Mouse (Mus musculus) CD8-positive naive resting alpha-beta T cell, adult 2 months (primary cell): ENCODE results near the gene Diaph2.
A peak's percentile ranks its signal among the peaks of the same experiment; 100 is the strongest.
"Not testable (repeated sequence)": the region's sequence is repeated elsewhere in the genome, so short reads cannot be mapped to it uniquely, and the experiment has no call there.

Experiments
- DNase-seq, 2 experiments: peaks; one replicate each; pipeline ENCODE4 v3.0.0; 2022; ENCODE audit warnings: low read depth in 2 of 2, low spot score in 2 of 2

Gene Diaph2

DNA sequence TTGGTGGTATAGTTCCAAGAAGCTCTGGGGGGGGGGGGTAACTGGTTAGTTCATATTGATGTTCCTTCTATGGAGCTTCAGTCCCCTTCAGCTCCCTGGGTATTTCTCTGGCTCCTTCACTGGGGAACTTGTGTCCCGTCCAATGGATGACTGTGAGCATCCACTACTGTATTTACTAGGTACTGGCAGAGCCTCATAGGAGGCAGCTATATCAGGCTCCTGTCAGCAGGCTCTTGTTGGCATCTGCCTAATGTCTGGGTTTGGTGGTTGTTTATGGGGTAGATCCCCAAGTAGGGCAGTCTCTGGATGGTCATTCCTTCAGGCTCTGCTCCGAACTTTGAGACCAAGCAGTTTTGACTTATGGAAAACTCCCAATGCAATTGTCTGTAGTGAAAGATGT is 50.4 kb downstream of the Diaph2 start:
- not testable (repeated sequence) for DNase-seq

DNA sequence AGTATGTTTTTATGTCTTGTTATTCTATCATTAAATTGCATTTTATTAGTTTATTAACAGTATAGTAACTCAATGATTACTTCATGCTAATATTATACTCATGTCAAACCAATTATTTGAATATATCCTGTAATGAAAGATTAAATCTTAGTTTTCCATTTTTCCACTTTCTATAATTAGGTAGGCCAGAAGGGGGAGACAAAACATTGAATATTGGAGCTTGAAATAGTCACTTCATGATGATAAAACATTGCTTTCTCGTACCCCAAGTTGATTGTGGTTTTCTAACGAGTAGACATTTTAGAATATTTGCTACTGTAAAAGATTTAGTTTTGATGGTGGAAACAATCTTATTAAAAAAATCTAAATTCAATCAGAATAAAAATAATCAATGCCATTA is 82.4 kb downstream of the Diaph2 start:
- DNase-seq = no peak

DNA sequence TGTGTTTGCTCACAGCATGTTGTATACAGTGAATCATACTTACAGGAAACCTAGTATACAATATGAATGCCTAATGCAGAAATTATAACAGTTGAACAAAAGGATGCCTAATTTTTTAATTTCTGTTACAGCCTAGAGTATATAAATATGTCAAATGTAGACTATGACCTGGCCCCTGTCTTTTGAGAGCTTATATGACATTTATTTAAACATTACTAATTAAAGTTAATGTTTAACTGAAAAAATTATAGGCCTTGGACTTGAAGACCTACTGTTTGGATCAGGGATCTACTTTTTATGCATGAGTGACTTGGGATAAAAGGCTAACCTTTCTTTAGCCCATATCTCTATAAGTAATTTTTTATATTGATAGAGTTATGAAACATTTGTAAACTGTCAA is 84.3 kb downstream of the Diaph2 start:
- DNase-seq = no peak

DNA sequence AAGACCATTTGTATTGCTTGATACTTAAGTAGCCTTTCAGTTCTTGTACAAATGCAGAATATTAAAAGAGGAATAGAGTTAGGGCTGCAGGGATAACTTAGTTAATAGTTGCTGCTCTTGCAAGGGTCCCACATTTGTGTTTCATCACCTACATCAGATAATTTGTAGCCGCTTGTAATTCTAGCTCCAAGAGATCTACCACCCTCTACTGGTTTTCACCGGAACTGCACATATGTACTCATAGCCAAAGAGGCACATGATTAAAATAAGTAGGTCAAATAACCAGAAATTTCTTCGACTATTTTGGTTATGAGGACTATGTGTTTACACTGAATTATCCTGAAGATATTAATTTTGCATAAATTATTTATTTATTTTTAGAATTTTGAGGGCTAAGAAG is 134.9 kb downstream of the Diaph2 start:
- peak; percentile 1 to 24 for DNase-seq

DNA sequence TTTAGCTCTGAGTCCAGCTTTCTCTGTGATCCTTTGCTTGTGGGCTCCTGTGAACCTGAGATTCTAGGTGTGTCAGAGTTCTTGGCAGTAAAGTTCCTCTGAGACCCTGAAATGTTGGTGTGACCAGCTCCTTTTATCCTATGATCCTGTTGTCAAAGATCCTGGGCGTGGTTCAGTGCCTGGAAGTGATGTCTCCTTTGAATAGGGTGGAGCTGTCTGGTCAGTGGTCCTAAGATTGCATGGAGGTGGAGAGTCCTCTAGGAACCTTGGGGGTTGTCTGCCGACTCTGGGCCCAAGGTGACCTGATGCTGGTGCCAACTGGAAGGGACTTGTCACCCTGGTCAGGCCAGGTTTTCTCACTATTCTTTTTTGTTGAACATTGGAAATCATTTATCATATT is 176.3 kb downstream of the Diaph2 start:
- DNase-seq = no peak

DNA sequence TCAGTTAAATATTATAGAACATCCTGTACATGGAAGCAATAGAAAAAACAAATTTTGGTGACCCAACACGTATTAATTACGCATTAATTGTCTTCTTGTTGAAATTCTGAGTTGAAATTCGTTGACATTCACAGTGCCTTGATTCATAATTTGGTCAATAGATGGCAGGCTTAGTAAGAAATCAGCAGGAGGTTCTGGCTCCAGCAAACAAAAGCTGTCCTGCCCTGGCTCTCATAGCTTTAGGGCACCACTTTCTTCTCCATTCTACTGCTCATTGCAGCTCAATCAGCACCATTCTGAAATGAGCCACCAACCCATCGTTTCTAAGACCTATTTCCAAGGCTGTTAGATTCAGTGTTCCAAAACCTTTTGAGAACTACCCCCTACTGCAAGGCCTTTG is 225.3 kb downstream of the Diaph2 start:
- DNase-seq = no peak

DNA sequence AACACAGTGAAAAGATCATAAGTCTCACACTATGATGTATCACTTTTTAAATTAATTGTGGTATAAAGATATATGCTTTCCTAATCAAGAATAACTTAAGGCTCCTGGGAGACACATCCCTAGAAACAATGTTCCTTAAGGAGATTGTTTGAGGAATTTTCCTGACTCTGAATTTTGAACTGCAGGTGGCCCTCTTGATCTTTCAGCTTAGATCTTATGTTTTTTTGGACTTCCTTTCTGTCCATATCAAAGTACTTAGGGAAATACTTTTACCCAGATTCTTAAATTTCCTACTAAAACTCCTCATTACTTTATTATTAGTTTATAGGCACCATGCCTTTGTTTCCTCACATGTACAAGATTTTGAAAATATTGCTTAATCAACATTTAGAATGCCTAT is 258.7 kb downstream of the Diaph2 start:
- no peak for DNase-seq

DNA sequence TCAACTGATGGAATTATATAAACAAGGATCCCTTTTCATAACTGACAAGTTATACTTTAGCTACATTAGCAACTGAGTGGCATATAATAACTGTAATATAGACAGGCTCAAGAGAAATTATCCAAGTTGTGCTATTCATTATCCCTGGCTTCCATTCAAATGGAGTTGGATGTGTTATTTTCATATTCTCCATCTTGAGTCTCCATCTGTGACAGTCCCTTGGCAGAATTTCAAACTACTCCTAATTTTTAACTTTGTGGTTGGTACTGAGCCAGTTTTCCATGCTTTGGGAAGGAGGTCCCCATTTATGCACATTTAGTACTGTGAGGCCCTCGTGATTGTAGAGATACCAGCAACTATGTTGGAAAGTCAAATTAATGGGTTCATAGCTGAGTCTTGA is 270.2 kb downstream of the Diaph2 start:
- DNase-seq = no peak

DNA sequence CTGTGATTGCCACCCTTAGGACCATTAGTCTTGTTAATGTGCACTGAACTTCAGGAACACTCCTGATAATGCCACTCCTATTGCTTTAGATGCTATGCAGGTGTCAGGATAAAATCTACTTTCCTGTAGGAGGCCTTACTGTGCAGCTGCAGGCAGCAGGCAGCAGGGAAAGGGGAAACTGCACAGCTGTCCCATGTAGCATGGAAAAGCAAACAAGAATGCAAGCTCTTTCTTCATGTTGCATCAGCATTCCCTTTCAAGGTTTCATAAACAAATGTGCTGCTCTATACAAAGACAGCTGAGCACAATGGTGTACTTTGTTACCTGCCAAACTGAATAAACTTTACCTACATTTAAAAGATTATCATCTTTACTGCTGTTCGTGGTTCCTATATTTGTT is 295.0 kb downstream of the Diaph2 start:
- DNase-seq = no peak

DNA sequence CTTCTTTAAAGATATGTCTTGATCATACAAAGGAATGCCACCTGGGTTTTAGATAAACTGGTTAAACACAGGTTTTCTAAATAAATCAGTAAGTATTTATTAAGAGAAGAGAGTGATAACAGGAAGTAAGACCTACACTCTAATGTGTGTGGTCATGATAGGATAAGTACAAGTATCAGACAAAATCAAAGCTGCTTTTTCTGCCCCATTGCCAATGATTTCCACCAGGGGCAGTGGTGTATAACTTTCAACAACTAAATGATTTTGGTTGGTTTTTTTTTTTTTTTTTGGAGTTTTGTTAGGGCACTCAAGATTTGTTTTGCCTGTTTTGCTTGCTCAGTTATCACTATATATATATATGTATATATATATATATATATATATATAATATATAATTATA is 399.7 kb downstream of the Diaph2 start:
- no peak for DNase-seq

DNA sequence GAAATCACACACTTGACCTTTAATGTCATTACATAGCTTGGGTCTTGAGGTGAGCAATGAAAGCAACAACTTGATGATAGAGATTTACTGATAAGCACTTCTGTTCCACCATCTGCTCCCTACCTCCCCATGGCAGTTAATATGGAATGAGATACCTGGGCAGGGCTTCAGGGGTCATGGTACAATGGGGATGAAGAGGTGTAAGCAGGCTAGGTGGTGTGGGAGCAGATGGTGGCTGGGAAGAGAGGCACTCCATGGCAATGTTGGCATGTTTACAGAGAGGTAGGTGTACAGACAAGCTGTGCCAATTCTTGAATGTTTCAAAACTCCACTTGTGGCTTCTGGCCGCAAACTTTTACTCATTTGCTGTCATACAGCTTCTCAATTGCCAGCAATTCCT is 402.6 kb downstream of the Diaph2 start:
- no peak for DNase-seq

DNA sequence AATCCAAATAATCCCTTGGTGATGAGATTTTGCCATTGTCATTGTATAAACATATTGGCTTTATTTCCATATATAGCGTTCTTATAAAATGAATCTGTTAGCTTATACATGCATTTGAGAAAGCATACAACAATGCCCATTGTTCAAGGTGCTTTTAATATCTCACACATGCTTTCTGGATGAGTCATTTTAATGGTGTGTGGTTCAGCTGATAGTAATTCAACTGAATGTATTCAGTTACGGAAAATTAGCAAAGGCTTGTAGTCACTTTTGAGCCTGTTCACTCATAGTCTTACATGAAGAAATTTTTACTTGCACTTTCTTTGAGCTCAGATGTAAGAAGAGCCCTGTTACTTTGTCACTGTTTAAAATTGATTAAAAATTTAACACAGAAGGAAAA is 423.6 kb downstream of the Diaph2 start:
- no peak for DNase-seq

DNA sequence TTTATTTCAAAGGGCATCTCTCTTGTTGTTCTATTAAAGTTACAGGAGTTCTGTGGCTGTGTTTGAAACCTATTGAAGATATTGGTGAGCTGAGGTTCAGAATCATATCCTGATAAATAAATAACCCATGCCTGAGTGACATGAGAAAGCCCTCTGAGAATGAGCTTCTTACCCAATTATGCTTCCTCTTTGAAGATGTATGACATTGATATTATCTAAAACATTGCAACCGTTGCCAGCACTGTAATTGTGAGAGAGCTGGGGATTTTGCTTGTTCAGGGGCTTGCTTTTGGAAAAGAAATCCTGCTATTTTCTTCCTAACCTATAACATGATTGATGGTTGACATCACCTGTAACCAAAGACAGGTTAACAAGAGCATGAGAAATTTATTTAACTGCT is 438.3 kb downstream of the Diaph2 start:
- DNase-seq = no peak

DNA sequence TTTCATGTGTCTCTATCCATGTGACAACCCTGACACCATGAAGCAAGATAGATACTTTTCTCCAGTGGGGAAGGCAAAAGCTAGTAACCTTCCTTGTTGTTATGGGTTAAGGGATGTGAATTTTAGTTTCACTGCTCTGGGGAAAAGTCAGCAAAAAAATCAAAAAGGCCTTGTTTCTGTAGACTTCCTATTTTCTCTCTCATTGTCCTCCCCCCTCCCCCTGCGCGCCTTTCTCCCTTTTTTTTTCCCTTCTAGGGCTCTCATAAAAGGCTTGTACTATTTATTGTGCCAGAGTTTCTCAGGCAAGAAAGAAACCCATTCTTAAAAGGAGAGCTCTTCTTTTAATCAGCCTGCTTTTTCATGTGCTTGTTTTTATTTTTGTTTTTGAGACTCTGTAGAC is 438.9 kb downstream of the Diaph2 start:
- DNase-seq = no peak

DNA sequence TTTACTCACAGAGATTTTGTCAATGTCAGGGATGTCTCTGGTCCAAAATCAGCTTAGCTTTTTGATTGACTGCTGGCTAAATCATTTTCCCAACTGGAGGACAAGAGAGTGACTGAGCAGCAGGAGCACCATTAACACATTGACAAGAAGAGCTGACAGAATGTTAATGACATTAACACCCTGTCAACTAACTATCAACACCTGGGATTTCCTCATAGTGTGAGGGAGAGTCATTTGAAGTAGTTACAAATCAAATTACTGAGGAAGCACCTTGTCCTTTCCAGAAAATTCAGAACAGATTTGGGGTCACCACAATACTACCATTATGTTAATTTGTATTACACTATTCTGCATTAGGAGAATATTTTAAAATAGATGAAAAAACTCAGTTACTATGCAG is 439.7 kb downstream of the Diaph2 start:
- no peak for DNase-seq

DNA sequence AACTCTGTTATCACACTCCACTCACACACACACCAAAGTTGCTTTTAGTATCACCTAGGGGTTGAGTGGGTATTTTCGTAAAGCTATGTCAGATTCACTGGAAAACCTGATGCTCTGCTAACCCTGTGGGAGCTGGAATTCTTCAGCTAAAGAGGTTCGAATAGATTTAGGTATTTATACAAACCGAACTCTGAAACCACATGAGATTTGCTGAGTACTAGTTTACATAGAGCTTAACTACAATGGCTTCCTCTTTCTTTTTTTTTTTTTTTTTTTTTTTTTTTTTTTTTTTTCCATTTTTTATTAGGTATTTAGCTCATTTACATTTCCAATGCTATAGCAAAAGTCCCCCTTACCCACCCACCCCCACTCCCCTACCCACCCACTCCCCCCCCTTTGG is 447.9 kb downstream of the Diaph2 start:
- DNase-seq = not testable (repeated sequence)

DNA sequence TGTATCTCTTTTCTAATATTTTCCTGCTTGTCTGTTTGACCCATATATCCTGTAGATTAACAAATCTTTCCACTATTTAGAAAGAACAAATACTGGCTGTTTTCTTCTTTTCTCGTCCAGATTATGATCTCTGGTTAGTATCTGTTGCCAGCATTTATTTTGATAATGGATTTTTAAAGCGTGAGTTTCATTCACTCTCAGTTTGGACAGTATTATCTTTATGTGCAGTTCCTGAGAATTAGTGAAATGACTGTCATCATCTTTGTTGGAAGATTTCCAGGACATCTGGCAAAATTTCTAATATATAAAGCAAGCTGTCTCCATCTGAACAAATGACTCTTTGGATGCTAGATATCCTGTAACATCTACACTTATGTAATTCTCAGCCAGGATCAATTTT is 455.7 kb downstream of the Diaph2 start:
- no peak for DNase-seq

DNA sequence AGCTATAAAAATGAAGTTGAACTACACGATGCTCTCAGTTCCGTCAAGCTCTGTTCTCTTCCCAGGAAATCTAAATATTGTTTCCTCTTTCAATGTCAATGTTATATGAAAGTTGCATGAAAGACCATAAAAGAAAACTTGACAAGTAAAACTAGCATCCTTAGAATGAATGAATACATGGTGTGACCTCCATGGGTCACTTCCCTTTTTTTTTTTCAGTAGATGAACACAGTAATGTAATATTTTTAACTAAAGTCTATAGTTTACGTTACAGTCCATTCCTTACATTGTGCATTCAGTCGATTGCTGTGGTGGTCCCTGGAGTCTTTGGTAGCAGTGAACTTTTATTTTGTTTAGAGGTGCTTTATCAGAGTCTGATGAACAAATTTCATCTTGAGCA is 462.7 kb downstream of the Diaph2 start:
- DNase-seq = no peak

DNA sequence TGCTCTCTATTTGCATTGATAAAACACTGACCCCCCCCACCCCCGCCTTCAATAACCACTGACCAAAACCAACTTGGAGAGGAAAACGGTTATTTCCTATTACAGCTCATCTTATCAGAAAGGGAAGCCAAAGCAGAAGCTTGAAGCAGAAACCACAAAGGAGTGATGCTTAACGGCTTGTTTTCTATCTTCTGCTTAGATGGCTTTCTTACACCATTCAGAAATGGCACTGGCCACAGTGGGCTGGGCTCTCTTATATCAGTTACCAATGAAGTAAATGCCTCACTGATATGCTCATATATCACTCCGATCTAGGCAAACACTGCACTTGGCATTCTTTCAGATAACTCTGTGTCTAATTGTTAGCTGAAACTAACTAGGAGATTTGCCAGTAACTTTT is 463.2 kb downstream of the Diaph2 start:
- no peak for DNase-seq

DNA sequence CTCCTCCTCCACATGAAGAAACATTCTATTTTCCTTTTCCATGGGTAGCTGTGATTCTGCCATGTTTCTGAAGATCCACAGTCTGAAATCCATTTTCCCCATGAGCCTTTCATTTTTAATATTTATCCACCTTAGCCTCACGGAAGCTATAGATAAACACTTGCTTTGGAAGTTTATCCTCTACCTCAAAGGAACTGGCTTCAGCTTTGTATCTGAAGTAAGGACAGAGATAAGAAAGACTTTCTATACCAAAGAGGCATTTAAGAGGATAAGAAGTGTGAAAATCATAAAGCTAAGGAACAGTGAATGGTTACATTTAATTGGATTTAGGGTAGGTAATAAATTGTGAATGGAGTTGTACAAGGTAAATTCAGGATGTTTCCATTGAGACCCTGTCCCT is 480.5 kb downstream of the Diaph2 start:
- no peak for DNase-seq

DNA sequence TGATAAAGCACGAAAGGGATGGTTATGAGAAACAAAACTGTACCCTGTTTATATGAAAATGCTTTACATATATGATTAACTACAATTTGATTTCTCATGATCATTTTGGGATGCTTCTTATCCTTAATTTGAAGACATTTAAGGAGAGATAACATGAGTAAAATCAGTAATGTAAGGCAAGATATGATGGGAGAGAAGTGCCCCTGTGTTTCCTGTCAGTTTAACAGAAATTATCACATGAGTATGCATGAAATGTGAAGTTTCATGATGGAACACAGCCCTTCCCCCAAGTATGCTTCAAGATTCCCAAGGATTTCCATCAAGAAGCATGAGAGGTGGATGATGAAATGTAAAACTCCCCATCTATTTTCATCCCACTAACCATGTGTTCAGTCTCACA is 485.6 kb downstream of the Diaph2 start:
- DNase-seq = no peak

DNA sequence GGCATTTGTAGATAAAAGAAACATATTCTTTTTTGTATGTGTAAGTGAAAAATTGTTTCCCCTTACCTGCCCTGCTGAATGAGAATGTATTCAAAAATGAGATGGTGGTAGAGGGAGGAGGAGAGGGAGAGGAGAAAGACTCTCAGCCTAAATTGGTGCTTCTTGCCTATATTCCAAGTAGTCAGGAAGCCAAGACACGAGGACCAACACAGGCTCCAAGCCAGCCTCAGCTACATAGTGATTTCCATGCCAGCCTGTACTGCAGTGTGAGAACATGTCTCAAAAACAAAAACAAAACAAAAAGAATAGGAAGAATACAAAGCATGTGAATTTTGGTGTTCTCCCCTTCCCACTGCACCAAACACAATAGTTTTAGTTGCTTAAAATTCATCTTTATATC is 497.1 kb downstream of the Diaph2 start:
- DNase-seq = no peak

DNA sequence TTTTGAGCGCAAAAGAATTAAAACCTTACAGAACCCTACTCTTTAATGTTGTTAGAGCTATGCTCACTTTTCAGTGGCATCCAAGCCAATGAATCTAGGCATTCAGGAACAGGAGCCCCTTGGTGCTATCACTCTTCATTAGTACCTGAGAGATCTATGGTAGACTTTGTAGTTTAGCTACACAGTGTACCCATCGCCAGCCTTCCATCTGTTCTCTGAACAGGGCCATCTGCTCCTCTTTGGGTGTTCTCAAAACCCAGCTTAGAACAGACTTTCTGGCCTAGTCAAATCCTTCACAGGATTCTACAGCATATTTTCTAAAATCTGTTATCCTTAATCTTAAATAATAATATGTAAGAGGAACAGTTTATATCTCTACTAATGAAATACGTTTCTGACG is 504.1 kb downstream of the Diaph2 start:
- DNase-seq = no peak

DNA sequence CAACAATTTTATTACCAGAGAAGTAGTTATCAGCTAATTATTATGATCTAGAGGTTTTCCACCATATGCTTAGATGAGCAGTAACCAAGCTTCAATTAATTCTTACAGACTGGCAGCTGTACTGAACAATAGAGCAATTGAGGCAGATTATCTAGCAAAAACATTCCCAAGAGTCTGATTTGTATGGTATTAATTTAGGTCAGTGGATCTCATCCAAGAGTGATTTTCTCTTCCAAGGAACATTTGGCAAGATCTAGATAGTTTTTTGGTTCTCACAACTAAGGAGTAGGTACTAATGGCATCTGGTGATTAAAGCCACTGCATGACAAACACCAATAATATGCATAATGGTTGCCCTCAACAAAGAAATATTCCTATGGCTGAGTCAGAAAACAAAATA is 516.2 kb downstream of the Diaph2 start:
- DNase-seq = no peak
